Mouse (Mus musculus) intestine, embryonic 14.5 days (tissue): ENCODE results near the gene Hexim1. TPM values are rescaled to one million over a fixed set of nuclear protein-coding genes. Genes with fewer than 3 reads are reported as not detected.

Experiments used
- ATAC-seq: fragments of 200-750 bp; cut with Nextera tagmentation; replicated peaks from 2 replicates; pipeline ENCODE4 v1.8.0; 2017; ENCODE audit warnings: low read depth, moderate number of reproducible peaks, moderate TSS enrichment, moderate library complexity; ENCODE audit not compliant: low FRiP score, low TSS enrichment
- DNase-seq: peaks from one replicate; pipeline ENCODE4 v3.0.0-alpha.2; 2018; ENCODE audit warnings: low spot score
- H3K27ac ChIP-seq: fragments of 300-500 bp; sonication (generic); 2 replicates; pipeline ENCODE4 v1.5.1; 2014; ENCODE audit warnings: low read depth, mild to moderate bottlenecking, control low read depth
- H3K27me3 ChIP-seq: fragments of 300-500 bp; sonication (generic); replicated peaks from 2 replicates; pipeline ENCODE4 v1.6.1; 2014; ENCODE audit warnings: low read length, control low read depth; ENCODE audit not compliant: control insufficient read depth, insufficient read depth
- H3K36me3 ChIP-seq: fragments of 300-500 bp; sonication (generic); 2 replicates; pipeline ENCODE4 v1.6.1; 2014; ENCODE audit warnings: low read length, control low read depth; ENCODE audit not compliant: control insufficient read depth, insufficient read depth
- H3K4me1 ChIP-seq: fragments of 300-500 bp; sonication (generic); replicated peaks from 2 replicates; pipeline ENCODE4 v1.6.1; 2014; ENCODE audit warnings: low read length, control low read depth, mixed read lengths; ENCODE audit not compliant: control insufficient read depth, insufficient read depth
- H3K4me2 ChIP-seq: fragments of 300-500 bp; sonication (generic); 2 replicates; pipeline ENCODE4 v1.6.1; 2014; ENCODE audit warnings: low read length
- H3K4me3 ChIP-seq: fragments of 300-500 bp; sonication (generic); 2 replicates; pipeline ENCODE4 v1.5.1; 2014; ENCODE audit warnings: low read depth, low read length, control low read depth, mixed read lengths
- H3K9ac ChIP-seq: fragments of 300-500 bp; sonication (generic); 2 replicates; pipeline ENCODE4 v1.6.1; 2014; ENCODE audit warnings: mild to moderate bottlenecking, low read length
- H3K9me3 ChIP-seq: fragments of 300-500 bp; sonication (generic); 2 replicates; pipeline ENCODE4 v1.6.1; 2016; ENCODE audit warnings: low read length, control low read depth; ENCODE audit not compliant: control insufficient read depth
- WGBS: fragments of 180-500 bp; shearing (Covaris S2); extraction: QIAGEN DNeasy Blood & Tissue Kit; methylation state at CpG from one replicate; pipeline ENCODE4 v1.1.7; 2014; 5-methylcytosine and 5-hydroxymethylcytosine counted together
- polyA plus RNA-seq: library from polyadenylated mRNA; unstranded; fragments of >200 nt; fragmentation: Nextera tagmentation; extraction: Ambion mirVana; gene quantifications from 2 replicates; pipeline ENCODE4 v1.2.1, GENCODE M21; 2014

Hexim1 gene
- polyA plus RNA-seq, 1 experiment from 2014 or later: 6.8 TPM

GRCm38 (mm10) chr11:103146386-103146785 lies 30.4 kb downstream of the Hexim1 start:
- H3K9ac ChIP-seq: no peak overlapping the region
- no peak overlapping the region for H3K27ac ChIP-seq
- DNase-seq (no peak), ATAC-seq (no peak)
- H3K4me2 ChIP-seq: no peak overlapping the region
- no peak overlapping the region for H3K4me3 ChIP-seq
- no peaks in the 10 kb centered on the region for H3K36me3 ChIP-seq
- no peaks in the 10 kb centered on the region for H3K9me3 ChIP-seq
- 90% methylated on average over 4 of the region's 4 CpGs for WGBS
- H3K27me3 ChIP-seq: no peaks in the 10 kb centered on the region
- peaks cover 23% of the 10 kb centered on the region for H3K4me1 ChIP-seq

GRCm38 (mm10) chr11:103147766-103148165 lies 31.7 kb downstream of the Hexim1 start:
- Histone ChIP-seq H3K4me1 (peaks cover 10% of the 10 kb centered on the region), H3K9me3 (no peaks in the 10 kb centered on the region), H3K36me3 (no peaks in the 10 kb centered on the region), H3K4me2 (no peak overlapping the region), H3K27me3 (no peaks in the 10 kb centered on the region), H3K4me3 (no peak overlapping the region), H3K27ac (no peak overlapping the region), H3K9ac (no peak overlapping the region)
- 58% methylated on average over 4 of the region's 4 CpGs for WGBS
- no peak for DNase-seq
- ATAC-seq: no peak

- Histone ChIP-seq H3K36me3 (no peaks in the 10 kb centered on the region), H3K4me2 (no peak overlapping the region), H3K9ac (no peak overlapping the region), H3K27me3 (no peaks in the 10 kb centered on the region), H3K9me3 (no peaks in the 10 kb centered on the region), H3K4me1 (no peaks in the 10 kb centered on the region; the same call in 1 of the 2 replicates), H3K4me3 (no peak overlapping the region), H3K27ac (no peak overlapping the region)
- WGBS: 85% methylated on average over 4 of the region's 4 CpGs
- DNase-seq: no peak
- ATAC-seq: no peak
Measured at GRCm38 (mm10) chr11:103149771-103150170, 33.7 kb downstream of the Hexim1 start.

- peak; percentile 96 for ATAC-seq
- 0 out of 2 replicates have a peak overlapping the region, but pooled peaks have one; percentile 34 for H3K9ac ChIP-seq
- 2% methylated on average over 24 of the region's 25 CpGs for WGBS
Measured at GRCm38 (mm10) chr11:103158621-103159478, 42.8 kb downstream of the Hexim1 start.

GRCm38 (mm10) chr11:103160738-103161137 lies 44.7 kb downstream of the Hexim1 start:
- Histone ChIP-seq H3K36me3 (no peaks in the 10 kb centered on the region), H3K4me3 (no peak overlapping the region), H3K4me2 (no peak overlapping the region), H3K9me3 (no peaks in the 10 kb centered on the region; the same call in 1 of the 2 replicates), H3K27ac (no peak overlapping the region), H3K9ac (no peak overlapping the region), H3K27me3 (no peaks in the 10 kb centered on the region), H3K4me1 (peaks cover 7% of the 10 kb centered on the region)
- 91% methylated on average over 11 of the region's 11 CpGs for WGBS
- ATAC-seq (no peak), DNase-seq (no peak)

More at GRCm38 (mm10) chr11:103158621-103159478, 42.8 kb downstream of the Hexim1 start:
- no peaks in the 10 kb centered on the region; the same call in 1 of the 2 replicates for H3K9me3 ChIP-seq
- H3K4me3 ChIP-seq: peak overlapping the region; percentile 24
- H3K4me2 ChIP-seq: peak overlapping the region; percentile 56
- H3K27me3 ChIP-seq: no peaks in the 10 kb centered on the region
- peaks cover 7% of the 10 kb centered on the region for H3K4me1 ChIP-seq
- peak; percentile 100 for DNase-seq
- H3K27ac ChIP-seq: peak overlapping the region; percentile 47; the same call in 1 of the 2 replicates
- no peaks in the 10 kb centered on the region for H3K36me3 ChIP-seq

- 83% methylated on average over 7 of the region's 7 CpGs for WGBS
- H3K36me3 ChIP-seq: no peaks in the 10 kb centered on the region
- no peak for ATAC-seq
Measured at GRCm38 (mm10) chr11:103161449-103161848, 45.4 kb downstream of the Hexim1 start.

GRCm38 (mm10) chr11:103162132-103162531 lies 46.1 kb downstream of the Hexim1 start:
- DNase-seq (no peak), ATAC-seq (no peak)
- Histone ChIP-seq H3K9ac (no peak overlapping the region), H3K4me2 (no peak overlapping the region), H3K27me3 (no peaks in the 10 kb centered on the region), H3K27ac (no peak overlapping the region), H3K4me3 (no peak overlapping the region), H3K9me3 (no peaks in the 10 kb centered on the region), H3K4me1 (peaks cover 7% of the 10 kb centered on the region), H3K36me3 (no peaks in the 10 kb centered on the region)
- WGBS: 91% methylated on average over 5 of the region's 5 CpGs

More at GRCm38 (mm10) chr11:103161449-103161848, 45.4 kb downstream of the Hexim1 start:
- DNase-seq: no peak
- no peaks in the 10 kb centered on the region for H3K27me3 ChIP-seq
- H3K4me3 ChIP-seq: no peak overlapping the region
- H3K4me1 ChIP-seq: peaks cover 7% of the 10 kb centered on the region
- no peaks in the 10 kb centered on the region for H3K9me3 ChIP-seq
- H3K4me2 ChIP-seq: no peak overlapping the region
- H3K27ac ChIP-seq: no peak overlapping the region
- H3K9ac ChIP-seq: no peak overlapping the region

- Histone ChIP-seq H3K4me2 (no peak overlapping the region), H3K36me3 (no peaks in the 10 kb centered on the region), H3K27ac (no peak overlapping the region), H3K4me1 (no peaks in the 10 kb centered on the region), H3K4me3 (no peak overlapping the region), H3K9ac (no peak overlapping the region), H3K9me3 (no peaks in the 10 kb centered on the region), H3K27me3 (peaks cover 4% of the 10 kb centered on the region)
- 27% methylated on average over 10 of the region's 10 CpGs for WGBS
- ATAC-seq (no peak), DNase-seq (no peak)
Measured at GRCm38 (mm10) chr11:103164391-103164790, 48.4 kb downstream of the Hexim1 start.
